Mouse (Mus musculus) megakaryocyte progenitor cell, adult 5-6 weeks (primary cell): Measurements from ENCODE around the gene Rcbtb2. TPM values are rescaled to one million over a fixed set of nuclear protein-coding genes. Genes with fewer than 3 reads are reported as not detected.

Experiments used
- ATAC-seq: replicated peaks from 2 replicates; pipeline ENCODE4 v1.8.0; 2016; ENCODE audit warnings: mild to moderate bottlenecking, moderate TSS enrichment, inconsistent platforms; ENCODE audit not compliant: poor library complexity
- total RNA-seq, 2 experiments: library from RNA; stranded (forward) in 1 of 2; stranded (reverse) in 1 of 2; fragments of 157-497, 149-512 nt in 1 of 2; fragments of 200-1000 nt in 1 of 2; gene quantifications; 2 replicates each; pipeline versions ENCODE4 v1.2.3 to v1.2.4; 2015 to 2017

The Rcbtb2 gene
- total RNA-seq, 2 experiments from 2014 or later, result 25.6 to 51.8 TPM

DNA sequence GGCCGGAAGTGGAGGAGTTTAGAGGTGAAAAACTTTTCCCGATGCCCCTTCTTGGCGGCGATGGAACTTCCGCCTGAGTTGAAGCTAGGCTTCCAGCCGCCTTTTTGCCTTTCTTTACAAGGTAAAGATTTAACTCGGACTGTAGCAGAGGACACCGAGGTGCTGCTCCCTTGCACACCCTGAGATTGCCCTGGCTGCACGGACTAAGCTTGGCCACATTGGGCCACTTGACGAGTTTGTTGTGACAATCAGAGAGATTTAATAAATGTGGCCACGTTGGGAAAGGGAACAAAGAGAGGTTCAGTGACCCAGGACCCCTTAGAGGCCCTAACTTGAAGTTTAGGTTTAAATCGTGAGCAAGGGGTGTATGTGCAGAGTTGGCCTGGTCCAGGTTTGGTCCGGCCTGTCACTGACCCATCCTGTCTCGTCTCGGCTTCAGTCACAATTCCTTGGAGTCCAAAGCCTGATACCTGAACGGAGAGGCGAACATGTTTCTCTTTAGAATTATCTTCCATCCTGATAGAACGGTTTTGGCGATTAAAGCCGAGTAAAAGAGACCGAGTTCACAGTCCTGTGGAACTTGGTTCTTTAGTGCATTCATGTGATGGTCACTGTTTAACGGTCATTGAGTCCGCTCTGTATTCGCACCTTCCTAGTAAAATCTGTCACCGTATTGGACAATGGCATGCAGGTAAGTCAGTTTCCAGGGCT, 21.0 kb downstream of the Rcbtb2 start:
- no peak for ATAC-seq

DNA sequence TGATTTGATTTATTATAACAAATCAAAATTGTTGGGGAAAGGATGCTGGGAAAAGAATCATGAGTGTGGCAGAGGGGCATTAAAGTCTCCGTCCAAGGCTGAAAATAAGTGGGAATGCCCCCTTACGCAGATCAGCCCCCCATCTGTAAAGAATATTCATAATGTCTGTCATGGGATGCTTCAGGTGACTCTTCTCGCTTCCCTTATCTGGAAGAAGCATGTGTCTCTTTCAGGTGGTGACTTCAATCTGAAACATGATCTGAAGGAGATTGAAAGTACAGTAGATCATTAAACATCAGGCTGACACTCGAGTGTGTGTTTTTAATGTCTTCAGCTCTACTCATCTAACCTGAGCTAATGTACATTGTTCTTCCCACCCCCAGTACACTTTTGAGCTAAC, 22.7 kb downstream of the Rcbtb2 start:
- no peak for ATAC-seq

DNA sequence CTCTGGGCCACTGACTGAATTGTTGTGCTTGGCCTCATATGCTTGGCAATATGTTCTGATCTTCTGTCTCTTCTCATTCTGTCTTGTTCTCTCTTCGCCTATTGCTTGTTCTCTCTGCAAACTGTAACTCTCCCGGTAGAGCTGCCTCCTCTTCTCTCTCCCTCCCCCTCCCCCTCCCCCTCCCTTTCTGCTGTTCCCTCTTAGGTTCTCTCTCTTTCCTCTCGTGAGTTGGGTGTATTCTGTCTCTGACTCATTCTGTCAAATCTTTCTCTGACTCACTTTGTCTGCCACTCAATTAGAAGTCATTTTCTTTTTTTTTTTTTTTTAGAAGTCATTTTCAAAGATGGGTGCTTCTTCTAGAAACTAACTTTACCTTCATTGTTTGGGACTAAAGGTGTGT, 23.9 kb downstream of the Rcbtb2 start:
- no peak for ATAC-seq

DNA sequence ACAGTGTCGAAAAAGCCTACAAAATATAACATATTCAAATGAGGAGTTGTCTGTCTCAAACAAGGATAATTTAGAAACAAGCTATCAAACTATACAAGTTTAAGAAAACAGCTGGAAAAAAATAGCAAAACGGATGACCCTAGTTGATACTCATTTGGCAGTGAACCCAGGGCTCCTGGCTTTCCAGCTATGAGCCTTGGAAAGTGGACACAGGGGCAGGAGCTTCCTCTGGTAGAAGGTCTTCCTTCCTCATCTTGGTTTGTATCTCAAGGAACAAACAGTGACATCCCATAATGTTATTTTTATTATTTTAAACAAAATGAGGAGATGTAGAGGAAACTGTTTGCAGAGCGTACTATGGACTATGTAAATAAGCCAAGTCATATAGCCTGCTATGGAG, 25.3 kb downstream of the Rcbtb2 start:
- no peak for ATAC-seq

DNA sequence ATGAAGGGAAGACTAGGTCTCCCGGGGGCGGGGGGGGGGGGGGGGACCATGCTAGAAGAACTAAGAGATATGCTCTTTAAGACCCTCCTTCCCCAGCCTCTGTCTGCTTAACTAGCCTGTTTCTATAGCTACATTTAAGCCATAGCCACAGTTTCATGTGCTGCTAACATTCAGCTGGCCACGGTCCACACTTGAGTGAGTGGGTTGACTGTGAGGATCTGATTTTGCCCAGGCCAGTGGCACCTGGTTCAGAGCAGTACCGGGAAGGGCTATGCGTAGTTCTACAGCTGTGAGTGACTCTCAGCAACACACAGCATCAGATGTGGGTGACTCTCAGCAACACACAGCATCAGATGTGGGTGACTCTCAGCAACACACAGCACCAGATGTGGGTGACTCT, 38.5 kb downstream of the Rcbtb2 start:
- ATAC-seq, result no peak

DNA sequence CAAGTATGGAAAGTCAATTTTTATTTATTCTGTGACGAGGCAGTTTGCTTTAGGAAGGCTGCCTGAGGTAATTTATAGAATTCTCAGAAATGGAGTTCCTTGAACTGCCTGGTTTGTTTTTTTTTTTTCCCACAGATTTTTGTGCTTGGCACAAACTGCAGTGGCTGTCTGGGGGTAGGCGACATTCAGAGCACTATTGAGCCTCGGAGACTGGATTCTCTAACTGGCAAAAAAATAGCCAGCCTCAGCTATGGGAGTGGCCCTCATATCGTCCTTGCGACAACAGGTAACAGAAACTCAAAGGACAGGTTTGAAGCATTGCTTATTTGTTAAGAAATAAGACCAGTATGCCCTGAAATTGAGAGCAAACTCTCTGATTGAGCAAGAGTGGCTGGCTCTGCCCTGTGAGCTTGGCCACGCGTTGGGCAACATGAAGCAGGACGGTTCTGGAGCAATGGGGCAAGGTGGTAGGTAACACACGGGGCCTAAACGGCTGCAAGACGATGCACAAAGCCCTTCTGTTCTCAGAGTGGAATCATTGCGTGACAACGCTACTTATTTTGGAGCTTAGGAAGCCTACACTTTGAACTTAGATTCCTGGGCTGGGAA, 39.5 kb downstream of the Rcbtb2 start:
- ATAC-seq, result peak; percentile 89

DNA sequence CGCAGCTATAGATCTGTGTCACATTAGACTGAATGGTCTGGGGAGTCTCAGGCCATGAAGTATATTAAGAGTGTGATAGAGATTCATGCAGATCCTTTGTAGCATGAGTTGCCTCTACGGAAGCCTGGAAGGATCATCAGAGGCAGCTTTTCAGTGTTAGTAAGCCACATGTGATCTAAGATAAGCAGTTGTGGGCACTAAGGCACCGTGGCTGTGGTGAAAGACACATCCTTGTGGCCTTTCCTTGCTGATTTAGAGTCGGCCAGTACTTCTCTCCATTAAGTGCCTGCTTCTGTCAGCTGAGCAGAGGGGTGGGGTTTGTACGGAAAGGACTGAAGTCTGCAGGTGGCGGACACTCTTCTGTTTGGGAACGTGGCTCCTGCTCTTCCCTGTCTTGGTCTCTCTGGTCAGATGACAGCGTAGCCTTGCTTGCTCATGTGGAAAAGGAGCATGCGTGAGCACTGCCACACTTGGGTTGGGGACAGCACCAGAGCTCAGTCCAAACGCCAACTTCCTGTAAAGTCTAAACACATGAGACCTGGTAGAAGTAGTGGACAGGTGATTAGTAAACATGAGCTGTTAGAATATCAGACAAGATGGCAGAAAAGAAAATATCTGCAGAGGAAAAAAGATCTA, 40.6 kb downstream of the Rcbtb2 start:
- peak; percentile 73 for ATAC-seq

DNA sequence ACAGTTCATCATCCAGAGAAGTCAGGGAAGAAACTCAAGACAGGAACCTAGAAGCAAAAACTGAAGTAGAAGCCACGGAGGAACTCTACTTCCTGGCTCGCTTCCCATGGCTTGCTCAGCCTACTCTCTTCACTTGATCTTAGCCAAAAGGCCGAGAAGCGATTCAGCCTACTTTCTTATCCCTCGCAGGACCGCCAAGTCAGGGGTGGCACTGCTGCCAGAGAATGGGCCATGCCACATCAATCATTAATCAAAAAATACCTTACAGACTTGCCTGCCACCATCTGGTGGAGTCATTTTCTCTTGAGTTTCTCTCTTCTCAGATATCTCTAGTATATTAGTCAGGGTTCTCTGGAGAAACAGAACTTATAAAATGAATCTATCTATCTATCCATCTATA, 42.3 kb downstream of the Rcbtb2 start:
- no peak for ATAC-seq

DNA sequence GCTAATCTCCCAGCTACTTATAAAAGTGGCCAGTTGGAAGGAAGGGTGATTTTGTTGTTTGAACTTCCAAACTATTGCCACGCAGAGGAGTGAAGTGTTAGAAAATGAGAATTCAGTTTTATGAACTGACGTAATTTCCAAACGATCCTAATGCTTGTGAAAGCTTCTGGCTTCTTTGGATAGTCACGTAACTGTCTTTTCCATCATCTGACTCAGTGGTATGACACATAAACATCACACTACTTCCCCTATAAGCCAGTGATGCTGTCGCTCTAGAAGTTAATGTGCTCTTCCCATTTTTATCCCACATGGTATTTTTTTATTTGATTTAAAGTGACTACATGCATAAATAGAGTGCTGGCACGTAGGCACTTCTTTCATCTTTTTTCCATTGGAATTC, 45.8 kb downstream of the Rcbtb2 start:
- peak; percentile 58 for ATAC-seq

DNA sequence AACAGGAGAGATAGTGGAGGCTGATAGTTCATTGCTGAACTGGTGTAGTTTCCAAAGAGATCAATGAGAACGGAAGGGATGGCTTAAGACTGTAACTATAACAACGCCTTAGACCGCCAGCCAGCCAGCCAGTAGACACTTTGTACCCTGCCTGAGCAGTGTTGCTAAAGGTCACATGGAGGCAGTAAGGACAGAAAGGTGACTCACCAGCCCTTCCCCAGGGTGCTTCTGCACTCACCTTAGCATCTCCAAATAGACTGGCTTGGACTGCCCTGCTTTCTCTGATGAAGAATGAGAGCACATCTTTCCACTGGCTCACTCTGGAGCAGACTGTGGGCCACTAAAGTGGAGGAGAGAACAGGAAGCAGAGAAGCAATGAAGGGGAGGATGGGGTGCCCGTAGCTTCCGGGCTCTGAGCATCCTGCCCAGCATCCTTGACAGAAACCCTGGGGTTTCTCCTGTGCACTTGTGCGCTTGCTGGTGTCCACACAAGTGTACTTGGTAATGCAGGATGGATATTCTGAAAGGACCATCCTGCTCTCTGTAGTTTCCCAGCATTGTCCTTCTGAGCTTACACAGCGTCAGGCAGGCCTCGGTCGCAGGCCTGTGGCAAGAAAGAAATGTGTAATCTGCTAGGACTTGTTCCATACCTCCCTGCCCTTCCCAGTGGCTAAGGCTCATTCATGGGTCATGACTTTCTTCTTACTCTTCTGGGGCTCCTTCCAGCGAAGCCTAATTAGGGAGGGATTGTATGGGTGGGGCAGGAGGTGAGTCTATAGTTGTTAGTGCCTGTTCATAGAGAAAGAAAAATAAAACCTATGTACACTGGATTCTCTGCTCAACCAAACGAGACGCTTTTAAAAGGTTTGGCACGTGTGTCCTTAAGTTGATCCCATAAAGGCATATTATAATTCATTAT, 47.3 kb downstream of the Rcbtb2 start:
- ATAC-seq, result no peak

DNA sequence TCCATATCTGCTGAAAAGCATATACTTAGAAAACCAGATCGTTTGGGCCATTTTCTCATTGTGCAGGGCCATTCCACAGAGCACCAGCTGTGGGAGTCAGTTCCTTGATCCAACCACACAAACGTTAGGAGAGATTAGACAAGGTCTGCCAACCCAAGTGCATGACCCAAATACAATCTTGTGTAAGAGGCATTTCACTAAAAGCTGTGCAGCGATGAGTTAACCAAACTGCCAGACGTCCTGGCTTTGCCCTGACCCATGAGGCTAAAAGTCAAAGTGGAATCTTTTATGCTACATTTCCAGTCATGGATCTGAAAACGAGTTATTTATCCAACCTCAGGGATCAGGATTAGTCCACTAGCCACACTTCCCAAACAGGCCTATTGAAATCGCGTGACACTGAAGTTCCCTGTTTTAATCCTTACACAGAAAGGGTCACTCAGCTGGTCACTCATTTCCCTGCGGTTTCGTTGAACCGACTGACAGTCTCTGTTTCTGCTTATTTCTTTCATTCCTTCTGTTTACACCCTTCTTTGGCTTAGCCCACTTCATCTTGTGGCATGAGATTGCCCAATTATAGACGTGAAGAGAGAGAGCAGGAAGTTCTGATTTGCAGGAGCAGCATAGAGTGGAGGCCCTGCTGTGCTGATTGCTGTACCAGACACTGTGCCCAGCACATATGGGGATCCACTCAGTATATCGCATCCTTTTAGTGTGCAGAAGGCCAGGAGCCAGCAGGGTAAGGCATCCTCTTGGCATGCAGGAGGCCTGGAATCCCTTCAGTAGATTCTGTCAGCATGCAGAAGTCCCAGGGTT, 49.6 kb downstream of the Rcbtb2 start:
- ATAC-seq, result peak; percentile 48

DNA sequence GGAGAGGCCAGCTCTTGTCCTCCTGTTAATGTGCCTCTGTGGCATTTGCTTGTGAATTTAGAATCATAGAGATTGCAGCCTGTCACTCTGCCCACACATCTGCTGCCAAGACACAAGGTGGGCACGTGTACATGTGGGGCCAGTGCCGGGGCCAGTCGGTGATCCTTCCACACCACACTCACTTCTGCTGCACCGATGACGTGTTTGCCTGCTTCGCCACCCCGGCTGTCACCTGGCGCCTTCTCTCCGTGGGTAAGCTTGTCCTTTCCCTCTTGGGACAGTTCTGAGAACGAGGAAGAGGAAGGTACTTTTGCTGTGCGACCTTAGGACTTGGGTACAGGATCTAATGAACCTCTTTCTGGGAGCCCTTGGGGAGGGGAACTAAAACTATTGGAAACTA, 50.8 kb downstream of the Rcbtb2 start:
- no peak for ATAC-seq

DNA sequence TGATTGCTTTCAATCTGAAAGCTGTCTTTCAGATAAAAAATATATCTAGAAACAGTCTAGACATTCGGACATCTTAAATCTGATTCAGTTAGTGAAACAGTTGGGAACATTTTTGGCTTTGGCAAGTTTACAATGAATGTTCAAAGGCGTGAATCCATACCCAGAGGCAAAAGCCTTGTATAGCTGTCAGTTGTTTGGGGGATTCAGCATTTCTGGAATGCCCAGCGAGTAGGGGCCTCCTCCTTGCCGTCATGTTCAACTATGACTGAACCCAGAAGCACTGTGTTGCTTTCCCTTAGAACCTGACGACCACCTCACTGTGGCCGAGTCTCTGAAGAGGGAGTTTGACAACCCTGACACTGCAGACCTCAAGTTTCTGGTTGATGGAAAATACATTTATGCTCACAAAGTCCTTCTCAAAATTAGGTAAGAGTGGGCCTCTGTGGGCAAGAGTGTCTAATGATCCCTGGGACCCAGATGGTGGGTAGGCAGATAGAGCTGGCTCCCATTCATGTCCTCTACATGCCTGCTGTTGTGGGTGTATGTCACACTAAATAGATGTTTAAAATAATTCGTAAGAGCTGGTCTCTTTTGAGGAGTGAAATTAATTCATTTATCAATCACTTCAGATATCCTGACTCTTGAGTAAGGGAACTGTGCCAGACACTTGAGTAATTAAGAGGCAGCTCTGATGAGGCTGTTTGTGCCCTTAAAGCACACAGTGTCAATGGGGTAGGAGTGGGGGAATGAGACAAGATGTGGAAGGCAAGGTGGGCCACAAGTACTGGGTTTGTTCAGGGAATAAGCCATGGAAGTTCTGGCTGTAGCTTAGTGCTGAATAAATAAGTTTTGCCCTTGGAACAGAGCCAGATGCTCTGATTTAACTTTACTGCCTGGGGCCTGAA, 51.5 kb downstream of the Rcbtb2 start:
- no peak for ATAC-seq

DNA sequence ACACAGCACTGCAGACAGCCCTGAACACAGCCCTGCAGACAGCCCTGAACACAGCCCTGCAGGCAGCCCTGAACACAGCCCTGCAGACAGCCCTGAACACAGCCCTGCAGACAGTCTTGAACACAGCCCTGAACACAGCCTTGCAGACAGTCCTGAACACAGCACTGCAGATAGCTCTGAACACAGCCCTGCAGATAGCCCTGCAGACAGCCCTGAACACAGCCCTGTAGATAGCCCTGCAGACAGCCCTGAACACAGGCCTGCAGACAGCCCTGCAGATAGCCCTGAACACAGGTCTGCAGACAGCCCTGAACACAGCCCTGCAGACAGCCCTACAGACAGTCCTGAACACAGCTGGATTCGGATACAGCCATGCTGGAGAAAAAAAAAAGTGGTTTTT, 52.2 kb downstream of the Rcbtb2 start:
- 0 out of 2 replicates have a peak, but pooled peaks have one; percentile 17 for ATAC-seq

DNA sequence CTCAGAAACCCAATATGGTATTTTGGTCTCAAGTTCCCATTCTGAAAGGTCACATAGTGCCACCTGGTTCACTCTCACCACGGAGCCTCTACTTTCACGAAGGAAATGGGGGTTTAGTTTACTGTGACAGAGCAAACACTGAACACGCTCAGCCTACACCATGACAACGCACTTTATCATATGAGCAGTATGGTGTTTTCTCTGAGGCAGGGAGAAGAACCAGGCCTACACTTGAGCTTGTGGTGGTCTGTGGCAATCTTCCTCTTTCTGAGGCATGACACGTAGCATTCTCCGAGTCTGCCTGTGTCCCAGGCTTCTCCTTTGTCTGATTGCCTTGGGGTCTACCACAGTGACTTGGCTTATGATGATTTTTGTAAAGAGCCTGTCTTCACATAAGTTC, 53.0 kb downstream of the Rcbtb2 start:
- peak; percentile 78 for ATAC-seq

DNA sequence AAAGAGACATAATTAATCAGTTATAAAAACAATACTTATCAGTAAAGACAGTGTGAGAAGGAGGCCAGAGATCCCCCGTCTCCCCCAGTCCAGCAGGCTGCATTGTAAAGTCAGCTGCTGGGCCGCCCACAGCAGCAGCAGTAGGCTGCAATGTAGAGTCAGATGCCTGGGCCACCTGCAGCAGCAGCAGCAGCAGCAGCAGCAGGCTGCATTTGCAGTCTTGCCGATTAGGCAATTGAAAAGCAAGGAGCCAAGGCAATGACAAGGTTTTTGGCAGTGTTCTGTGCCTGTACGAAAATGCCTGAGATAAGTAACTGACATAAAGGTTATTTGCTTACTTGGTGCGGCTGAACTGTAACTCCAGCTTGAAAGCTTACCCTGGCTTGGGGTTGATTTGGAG, 53.4 kb downstream of the Rcbtb2 start:
- peak; percentile 47 for ATAC-seq

DNA sequence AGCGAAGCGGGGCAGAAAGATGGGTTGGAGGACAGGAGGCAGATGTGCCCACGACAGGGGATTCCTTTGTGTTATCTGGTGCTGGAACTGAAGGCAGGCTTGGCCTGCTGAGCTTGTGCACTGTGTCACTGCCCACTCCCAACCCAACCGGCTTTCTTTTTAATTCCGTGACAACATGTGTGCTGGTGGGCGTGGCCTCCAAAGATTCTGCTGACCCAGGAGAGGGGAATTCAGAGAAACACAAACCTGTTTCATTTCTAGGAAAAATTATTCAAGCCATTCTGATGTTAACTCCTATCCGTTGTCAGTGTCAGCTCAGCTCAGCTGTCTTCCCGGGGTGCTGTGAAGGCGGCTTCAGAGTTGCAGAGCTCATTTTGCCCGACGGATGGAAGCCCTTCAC, 55.1 kb downstream of the Rcbtb2 start:
- ATAC-seq, result no peak

DNA sequence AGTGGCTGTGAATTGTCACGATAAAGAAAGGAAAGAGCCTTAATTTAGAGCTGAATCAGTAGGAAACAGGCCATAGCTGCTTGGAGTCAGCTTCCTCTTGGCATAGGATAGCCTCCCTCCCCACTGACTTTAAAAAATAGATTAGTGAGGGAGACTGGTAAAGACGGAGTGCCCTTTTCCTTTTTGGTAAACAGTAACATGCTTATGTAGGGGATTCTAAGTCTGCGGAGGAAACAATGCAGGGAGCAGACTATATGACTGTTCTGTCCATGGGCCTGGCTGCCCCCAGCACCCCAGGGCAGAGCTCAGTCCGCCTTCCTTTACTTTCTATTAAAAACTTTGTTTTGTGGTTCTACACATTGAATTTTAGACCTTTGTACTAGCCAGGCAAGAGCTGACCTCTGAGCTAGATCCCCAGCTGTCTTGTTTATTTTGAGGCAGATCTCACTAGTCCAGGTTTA, 56.4 kb downstream of the Rcbtb2 start:
- ATAC-seq, result no peak

DNA sequence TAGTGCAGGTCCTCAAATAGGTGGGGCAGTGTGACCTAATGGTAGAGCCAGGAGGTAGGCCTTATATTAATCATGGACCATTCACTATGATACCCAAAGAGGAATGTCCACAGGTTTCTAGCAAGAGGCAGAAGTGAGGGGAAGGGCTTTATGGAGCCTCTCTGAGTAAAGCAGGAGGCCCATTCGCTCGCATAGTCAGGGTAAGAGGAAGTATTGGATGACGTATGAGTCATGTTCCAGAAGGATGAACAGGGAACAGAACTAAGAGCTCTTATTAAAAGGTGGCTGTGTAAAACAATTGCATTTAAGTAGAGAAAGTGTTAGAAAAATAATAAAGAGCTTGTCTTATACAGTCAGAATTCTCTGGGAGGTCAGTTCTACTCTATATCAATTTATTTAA, 57.8 kb downstream of the Rcbtb2 start:
- ATAC-seq, result no peak
